Mouse (Mus musculus) kidney, adult 2 months (tissue): ENCODE data around the gene Ssr3.

Experiments
- CTCF ChIP-seq: fragments of 200-500 bp; conservative IDR thresholded peaks from 2 replicates; pipeline ENCODE4 v1.5.1; 2011; ENCODE audit warnings: low read depth, mild to moderate bottlenecking, control low read depth, low read length, moderate library complexity, mixed read lengths; ENCODE audit not compliant: insufficient read depth, insufficient read length
- POLR2A ChIP-seq: fragments of 200-500 bp; IDR thresholded peaks from one replicate; pipeline ENCODE4 v1.6.1; 2011; ENCODE audit warnings: low read depth, low read length, control low read depth

DNA sequence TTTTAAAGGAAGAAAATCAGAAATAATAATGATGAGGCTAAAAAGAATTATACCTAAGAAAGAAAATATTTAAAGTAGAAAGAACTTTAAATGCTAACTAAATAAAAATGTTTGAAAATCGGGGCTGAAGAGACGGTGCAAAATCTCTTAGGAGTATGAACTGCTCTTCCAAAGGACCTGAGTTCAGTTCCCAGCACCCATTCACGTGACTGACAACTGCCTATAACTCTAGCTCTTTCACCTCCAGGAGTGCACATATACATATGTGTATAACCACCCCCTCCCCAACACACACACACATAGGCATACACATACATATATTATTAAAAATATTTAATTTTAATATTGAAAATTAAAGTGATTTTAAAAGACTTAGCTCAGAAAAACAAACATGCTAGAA lies 5.1 kb upstream of the Ssr3 start:
- TF ChIP-seq CTCF: no peak
- no peak for TF ChIP-seq POLR2A
